Mouse (Mus musculus) effector memory CD4-positive, alpha-beta T cell, adult 5 months (primary cell): ENCODE data around the gene Gm30302. TPM values are rescaled to one million over a fixed set of nuclear protein-coding genes. Genes with fewer than 3 reads are reported as not detected.

Experiments
- polyA plus RNA-seq: library from polyadenylated mRNA; unstranded; fragments of 100-300 nt; shearing (Covaris generic); gene quantifications from one replicate; pipeline ENCODE4 v1.2.1, GENCODE M21; 2017

The Gm30302 gene
- polyA plus RNA-seq = not detected

GRCm38 (mm10) chr13:49798901-49799300, at the start of gene Gm30302:
Gene Gm30302, minus strand, starts transcription at chr13:49799001.

Other genes with a start within 250 kb of the Gm30302 start
- gene Omd, start 216.5 kb downstream of the Gm30302 start, polyA plus RNA-seq = not detected
- gene Ogn, start 191.0 kb downstream of the Gm30302 start, polyA plus RNA-seq = 0.15 TPM
- 1.9 TPM for gene Cenpp, start 146.2 kb downstream of the Gm30302 start, polyA plus RNA-seq
- gene Nol8, start 145.9 kb downstream of the Gm30302 start, polyA plus RNA-seq = 36.9 TPM
- 47.3 TPM for gene Iars, start 116.9 kb downstream of the Gm30302 start, polyA plus RNA-seq